Mouse (Mus musculus) R1 (cell line): ENCODE results near the gene Uba3.

Experiments used
- DNase-seq: peaks from one replicate; pipeline ENCODE4 v3.0.0-alpha.2; 2018; ENCODE audit warnings: low read depth, low spot score

Uba3 gene

GRCm38 (mm10) chr6:97205439-97205885 lies at the start of gene Uba3:
Uba3 (minus strand) TSS chr6:97205647.
- DNase-seq, result peak; percentile 98

DNA sequence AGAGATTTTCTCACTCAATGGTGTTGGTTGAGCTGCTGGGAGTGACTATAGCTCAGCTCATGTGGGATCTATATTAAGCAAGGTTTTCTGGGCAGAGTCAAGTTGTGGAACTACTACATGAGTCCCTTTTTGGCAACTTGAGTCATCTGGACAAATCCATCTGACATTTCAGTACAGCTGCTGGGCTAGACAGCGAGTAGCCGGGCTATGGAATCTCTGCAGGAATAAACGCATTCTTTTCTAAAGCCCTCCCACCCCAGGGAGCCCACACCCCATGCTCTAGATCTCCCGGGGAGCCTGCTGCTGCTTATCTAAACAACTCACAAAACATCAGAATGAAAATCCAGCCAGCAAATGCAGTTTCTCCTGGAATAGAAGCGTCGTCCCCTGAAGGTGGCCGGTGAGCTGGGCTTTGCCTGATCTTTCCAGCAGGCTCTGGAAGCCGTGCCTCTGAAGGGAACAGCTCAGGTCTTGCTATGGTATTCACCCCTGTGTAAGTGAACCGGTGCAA lies 47.3 kb upstream of the Uba3 start, which contains the start of gene Lmod3:
Gene Lmod3, minus strand, starts transcription at position 49 of the 511 bp plus-strand sequence.
- no peak for DNase-seq

DNA sequence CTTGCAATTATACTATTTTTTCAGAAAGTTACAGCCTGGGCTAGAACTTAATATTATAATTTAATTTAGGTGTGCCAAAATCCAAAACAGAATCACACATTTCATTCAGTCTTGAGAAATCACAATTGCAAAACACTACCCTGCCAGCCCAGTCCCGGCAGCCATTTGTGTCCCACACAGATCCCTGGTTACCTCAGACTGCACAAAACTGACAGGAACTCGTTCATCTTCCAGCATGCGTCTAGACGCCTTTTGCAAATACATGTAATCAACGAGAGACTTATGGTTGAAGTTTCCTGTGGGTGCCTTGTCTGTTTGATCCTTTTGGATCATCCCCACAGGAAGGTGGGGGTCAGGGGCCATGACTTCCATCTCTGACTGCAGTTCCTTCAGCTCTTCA lies 46.6 kb upstream of the Uba3 start:
- no peak for DNase-seq

DNA sequence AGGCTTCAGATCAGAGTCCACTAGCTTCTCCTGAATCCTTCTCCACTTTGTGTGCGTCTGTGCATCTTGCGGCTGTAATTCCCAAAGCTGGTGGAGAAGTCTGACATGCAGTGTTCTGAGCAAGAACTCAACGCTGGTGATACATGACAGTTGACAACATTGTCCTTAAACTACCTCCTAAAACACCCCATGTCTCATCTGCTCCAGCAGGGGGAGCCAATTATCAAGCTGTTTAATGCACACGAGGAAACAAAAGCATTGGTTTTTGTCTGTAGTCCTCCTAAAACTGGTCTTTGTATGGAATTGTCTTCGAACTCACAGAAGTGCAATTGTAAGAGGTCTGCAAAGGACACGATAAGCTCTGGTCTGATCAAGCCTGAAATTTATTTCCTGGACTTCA lies 45.5 kb upstream of the Uba3 start:
- peak; percentile 74 for DNase-seq

GRCm38 (mm10) chr6:97245200-97245599 lies 39.8 kb upstream of the Uba3 start:
- DNase-seq, result no peak

- DNase-seq, result no peak
These were observed 37.1 kb upstream of the Uba3 start for GRCm38 (mm10) chr6:97242522-97242921.

DNA sequence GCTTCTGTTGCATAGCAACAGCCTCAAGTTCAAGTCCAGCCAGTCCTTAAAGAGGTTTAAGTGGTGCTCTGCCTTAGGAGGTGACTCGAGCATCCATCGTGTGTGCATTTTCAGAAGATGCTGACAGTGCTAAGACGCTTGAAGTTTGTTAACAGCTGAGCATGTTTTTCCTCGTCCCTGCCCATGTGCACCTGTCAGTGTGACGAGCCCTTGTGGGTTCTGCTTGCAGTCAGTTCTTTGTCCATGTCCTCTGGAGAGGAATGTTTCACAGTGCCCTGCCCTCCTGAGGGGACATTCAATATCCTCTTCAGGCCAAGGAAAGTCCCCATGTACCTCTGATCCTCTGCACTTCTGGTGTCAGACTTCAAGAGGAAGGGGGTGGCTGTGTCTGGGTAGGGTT lies 34.6 kb upstream of the Uba3 start:
- no peak for DNase-seq

DNA sequence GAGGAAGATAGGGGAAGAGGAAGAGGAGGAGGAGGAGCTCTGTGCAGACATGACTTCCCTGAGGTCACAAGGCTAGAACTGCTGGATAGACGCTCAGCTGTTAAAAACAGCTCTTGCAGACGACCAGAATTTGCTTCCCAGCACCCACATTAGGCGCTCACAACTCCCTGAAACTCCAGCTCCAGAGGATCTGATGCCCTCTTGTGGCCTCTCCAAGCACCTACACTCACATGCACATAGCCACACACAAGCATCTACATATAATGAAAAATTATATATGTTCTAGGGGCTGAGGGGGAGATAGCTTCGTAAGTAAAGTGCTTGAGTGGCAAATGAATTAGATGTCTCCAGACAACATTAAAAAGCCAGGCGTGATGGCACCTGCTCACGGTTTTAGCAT lies 33.9 kb upstream of the Uba3 start:
- DNase-seq, result peak; percentile 70

DNA sequence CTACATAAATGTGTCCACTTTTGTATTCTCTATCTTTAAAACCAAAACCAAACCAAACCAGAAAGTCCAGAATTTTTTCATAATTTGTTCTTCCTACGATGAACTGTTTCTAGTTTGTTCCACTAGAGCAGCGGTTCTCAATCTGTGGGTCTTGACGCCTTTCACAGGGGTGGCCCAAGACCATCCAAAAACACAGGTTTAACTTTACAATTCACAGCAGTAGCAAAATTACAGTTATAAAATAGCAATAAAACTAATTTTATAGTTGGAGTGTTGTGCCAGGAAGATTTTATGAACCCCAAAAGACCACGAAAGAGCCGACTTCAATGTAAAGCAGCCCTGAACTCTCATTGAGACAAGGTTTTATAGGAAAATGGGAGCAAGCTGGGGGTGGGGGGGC lies 30.6 kb upstream of the Uba3 start:
- no peak for DNase-seq

DNA sequence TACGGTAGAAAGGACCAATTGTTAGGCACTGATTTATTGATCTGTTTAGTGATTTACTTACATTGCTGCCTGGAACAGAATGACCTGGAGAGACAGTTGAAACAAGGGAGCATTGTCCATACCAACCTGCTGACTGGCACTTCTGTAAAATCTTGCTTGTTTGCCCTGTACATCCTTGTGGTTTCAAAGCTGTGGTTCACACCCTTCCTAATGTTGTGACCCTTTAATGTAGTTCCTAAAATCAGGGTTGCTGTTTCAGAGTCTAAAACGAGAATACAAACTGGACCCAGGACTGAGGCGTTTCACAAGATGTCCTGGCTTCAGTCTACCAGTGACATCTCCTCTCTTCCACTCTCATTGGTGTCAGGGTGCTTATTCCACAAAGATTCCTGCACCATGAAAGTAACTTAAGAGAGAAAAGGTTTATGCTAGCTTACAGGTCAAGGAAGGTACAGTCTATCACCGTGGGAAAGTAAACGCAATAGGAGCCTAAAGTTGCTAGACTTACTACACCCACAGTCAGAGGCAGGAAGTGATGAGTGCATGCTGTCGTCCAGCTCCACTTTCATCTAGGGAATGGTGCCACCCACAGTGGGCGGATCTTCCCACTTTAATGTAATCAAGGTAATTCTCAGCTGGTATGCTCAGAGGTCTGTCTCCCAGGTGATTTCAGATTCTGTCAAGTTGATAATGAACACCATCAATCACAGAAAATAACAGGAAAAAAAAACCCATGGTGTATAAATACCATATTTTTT lies 29.6 kb upstream of the Uba3 start:
- DNase-seq, result no peak

DNA sequence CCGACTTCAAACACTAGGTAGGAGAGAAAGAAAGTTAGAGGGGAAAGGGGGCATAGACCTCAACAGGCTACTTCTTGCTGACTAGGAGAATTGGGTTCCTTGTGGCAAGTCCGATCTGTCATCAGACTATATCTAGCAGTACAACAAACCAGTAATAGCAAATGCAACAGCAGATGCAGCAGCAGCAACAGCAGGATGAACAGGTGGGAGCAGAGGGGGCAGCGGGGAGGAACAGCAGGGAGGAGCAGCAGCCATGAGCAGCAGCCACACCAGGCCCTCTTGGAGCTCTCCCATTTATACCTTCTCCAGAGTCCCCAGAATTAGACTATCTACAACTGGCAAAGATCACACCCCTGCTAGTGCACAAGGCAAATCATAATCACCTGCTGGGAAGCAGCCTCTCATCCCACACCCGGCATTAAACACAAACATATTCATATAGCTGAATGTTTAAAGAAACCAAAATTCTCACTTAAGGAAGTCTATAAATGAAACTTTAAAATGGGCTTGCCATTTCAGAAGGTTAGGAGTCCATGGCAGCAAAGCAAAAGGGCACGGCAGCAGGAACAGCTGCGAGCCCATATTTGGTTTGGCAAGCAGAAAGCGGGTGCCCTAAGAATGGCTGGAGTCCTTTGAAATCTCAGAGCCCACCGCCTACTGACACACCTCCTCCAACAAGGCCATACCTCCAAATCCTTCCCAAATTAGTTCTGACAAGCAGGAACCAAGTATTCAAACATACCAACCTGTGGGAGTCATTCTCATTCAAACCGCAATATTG lies 21.8 kb upstream of the Uba3 start:
- DNase-seq, result no peak

- DNase-seq, result no peak
These were observed 20.6 kb upstream of the Uba3 start for GRCm38 (mm10) chr6:97226083-97226491.

GRCm38 (mm10) chr6:97224505-97224904 lies 19.1 kb upstream of the Uba3 start:
- DNase-seq, result no peak

- no peak for DNase-seq
These were observed 18.1 kb upstream of the Uba3 start for GRCm38 (mm10) chr6:97223566-97223965.

DNA sequence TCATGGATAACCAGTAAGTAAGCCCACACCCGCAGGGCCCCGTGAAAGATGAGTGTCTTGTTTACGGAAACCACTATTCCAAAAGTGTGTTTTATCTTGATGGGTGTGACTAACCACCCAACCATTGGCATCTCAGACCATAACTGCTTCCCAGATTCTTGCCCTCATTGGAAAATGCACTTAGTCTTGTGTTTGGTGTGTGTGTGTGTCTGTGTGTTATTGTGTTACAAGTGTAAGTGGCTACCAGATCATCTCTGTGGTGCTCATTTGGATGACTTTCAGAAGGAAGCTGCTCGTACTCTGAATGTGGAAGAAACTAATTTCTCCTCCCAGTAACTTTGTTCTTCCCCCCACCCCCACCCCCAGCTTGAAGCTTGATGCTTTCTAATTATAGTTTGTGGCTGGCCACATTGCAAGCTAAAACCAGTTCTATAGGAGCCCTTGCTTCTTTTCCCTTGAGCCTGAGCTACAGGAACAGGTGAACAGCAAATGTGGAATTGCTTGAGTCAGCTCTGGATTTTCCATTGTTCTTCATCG lies 17.6 kb upstream of the Uba3 start:
- DNase-seq, result no peak

DNA sequence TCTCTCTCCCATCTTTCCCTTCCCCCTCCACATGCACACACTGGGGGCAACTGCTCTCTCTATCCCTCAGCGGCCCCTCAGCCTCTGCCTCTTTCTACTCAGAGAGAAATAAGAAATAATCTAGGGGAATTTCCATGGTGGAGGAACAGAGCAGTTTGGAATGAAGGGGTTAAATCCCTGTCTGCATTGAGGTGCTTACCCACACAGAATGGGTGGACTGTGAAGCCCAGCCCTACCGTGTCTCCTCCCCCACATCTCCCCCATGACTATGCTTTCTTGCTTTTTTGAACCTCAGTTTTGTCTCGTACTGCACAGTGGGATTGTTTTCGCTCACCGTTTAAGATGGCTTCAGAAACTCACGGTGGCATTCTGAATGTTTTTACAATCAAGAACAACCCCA lies 16.9 kb upstream of the Uba3 start:
- no peak for DNase-seq

DNA sequence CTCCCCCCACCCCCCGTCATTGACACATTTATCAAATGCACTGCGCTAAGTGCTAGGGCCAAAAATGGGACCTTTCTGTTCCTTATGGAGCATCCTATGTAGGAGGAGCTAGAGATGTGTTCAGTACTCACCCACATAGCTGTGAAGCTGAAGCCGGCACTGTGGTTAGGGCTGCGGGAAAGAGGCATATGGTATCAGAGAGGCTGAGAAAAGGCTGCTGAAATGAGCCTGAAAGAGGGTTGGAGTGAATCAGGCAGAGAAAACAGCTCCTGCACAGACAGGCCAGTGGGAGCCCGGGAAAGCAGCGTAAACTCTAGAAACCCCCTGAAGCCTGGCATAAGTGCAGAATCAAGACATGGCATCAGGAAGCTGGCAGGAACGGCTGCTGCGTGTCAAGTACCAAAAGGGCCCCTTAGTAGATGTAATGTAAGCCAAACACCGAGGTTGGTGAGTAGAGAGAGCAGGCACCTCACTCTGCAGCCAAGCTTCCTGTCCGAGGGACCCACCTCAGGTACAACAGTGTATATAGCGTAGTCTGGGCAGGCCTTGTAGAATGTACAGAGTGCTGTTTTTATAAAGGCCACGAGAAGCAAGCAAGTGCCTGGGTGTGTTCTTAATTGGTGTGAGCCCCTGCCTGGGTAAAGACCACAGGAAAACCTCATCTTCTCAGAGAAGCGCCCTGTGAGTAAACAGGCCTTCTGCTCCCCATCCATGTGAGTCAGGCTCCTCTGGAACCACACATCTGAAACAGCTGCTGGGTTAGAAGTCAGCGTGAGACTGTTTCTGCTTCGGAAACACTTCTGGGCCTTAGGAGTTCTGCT lies 16.0 kb upstream of the Uba3 start:
- DNase-seq, result no peak

DNA sequence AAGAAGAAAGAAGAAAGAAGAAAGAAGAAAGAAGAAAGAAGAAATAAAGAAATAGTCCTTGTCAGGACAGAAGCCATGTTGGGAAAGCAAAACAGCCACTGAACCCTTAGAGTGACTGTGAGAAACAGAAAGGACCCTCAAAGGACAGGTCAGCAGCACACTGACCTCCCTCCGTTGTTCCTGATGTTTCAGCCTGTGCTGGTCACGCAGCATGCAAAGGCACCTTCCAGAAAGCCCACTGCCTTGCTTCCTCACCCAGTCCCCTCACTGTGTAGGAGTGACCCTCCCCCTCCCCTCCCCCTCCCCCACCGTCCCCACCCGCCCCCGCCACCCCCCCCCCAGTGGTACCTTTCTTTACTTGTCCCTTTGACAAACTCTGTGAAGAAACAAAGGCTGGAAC lies 15.2 kb upstream of the Uba3 start:
- DNase-seq, result no peak

- DNase-seq, result no peak
These were observed 10.8 kb upstream of the Uba3 start for GRCm38 (mm10) chr6:97216154-97216821.

GRCm38 (mm10) chr6:97211981-97212380 lies 6.5 kb upstream of the Uba3 start:
- no peak for DNase-seq
